Mouse (Mus musculus): ENCODE data around the gene Vps36.

GRCm38 (mm10) chr8:22207535-22207934 is 14.9 kb downstream of the Vps36 start:
- no peak for TF ChIP-seq CTCF (IDR thresholded peaks at IDR 0.05; ENCODE audit: low read depth)
- TF ChIP-seq EP300 (IDR thresholded peaks at IDR 0.05; ENCODE audit: low read depth): no peak

Measured in liver, embryonic 14.5 days (tissue).